In genomic region chr1:165705368-165705767, GRCm38 (mm10) we compare ENCODE assay signal across 14 mouse cellular contexts. TPM values are rescaled to one million over a fixed set of nuclear protein-coding genes. Genes with fewer than 3 reads are reported as not detected.
DNase-seq lines count a peak whose midpoint lies in the region; ATAC-seq lines count a peak whose summit lies in the region.
"Had no signal": no experiment of that assay in that cellular context is flagged by ENCODE, and none has a peak within 500 bp of the region (broad histone marks: within the 10 kb centered on the region; RNA-seq: fewer than 3 reads in every experiment).

No protein-coding gene starts in this region.

- H3K9me3 ChIP-seq in heart, embryonic 13.5 days, result no peaks in the 10 kb centered on the region
- H3K9me3 ChIP-seq in neural tube, embryonic 13.5 days, result no peaks in the 10 kb centered on the region
- H3K9me3 ChIP-seq in neural tube, embryonic 15.5 days (replicated peaks), result no peaks in the 10 kb centered on the region
- H3K9me3 ChIP-seq in intestine, embryonic 16.5 days (ENCODE audit: control insufficient read depth, low read length), result no peaks in the 10 kb centered on the region
- no peaks in the 10 kb centered on the region for H3K9me3 ChIP-seq in stomach, embryonic 15.5 days
- H3K9me3 ChIP-seq: hindbrain, embryonic 15.5 days; limb, embryonic 12.5 days; midbrain, embryonic 13.5 days had no signal

- WGBS in heart, embryonic 13.5 days, result 38% methylated on average over 6 of the region's 6 CpGs
- 77% methylated on average over 6 of the region's 6 CpGs for WGBS in neural tube, embryonic 13.5 days
- 78% methylated on average over 6 of the region's 6 CpGs for WGBS in neural tube, embryonic 15.5 days
- 66% methylated on average over 6 of the region's 6 CpGs for WGBS in intestine, embryonic 16.5 days
- 55% methylated on average over 6 of the region's 6 CpGs for WGBS in stomach, embryonic 15.5 days

- peaks cover 8% of the 10 kb centered on the region for H3K36me3 ChIP-seq in heart, embryonic 13.5 days
- no peaks in the 10 kb centered on the region for H3K36me3 ChIP-seq in neural tube, embryonic 13.5 days
- no peaks in the 10 kb centered on the region for H3K36me3 ChIP-seq in neural tube, embryonic 15.5 days
- H3K36me3 ChIP-seq in intestine, embryonic 16.5 days (ENCODE audit: control insufficient read depth, insufficient read depth, low read length), result no peaks in the 10 kb centered on the region
- H3K36me3 ChIP-seq in stomach, embryonic 15.5 days, result no peaks in the 10 kb centered on the region
- H3K36me3 ChIP-seq: hindbrain, embryonic 15.5 days; limb, embryonic 12.5 days; midbrain, embryonic 13.5 days had no signal

- no peaks in the 10 kb centered on the region for H3K27me3 ChIP-seq in heart, embryonic 13.5 days (replicated peaks)
- peaks cover 74% of the 10 kb centered on the region for H3K27me3 ChIP-seq in neural tube, embryonic 13.5 days
- peaks cover 52% of the 10 kb centered on the region for H3K27me3 ChIP-seq in neural tube, embryonic 15.5 days (replicated peaks)
- no peaks in the 10 kb centered on the region for H3K27me3 ChIP-seq in intestine, embryonic 16.5 days (replicated peaks; ENCODE audit: control insufficient read depth, insufficient read depth, low read length)
- no peaks in the 10 kb centered on the region for H3K27me3 ChIP-seq in stomach, embryonic 15.5 days (replicated peaks)

- H3K4me3 ChIP-seq in heart, embryonic 13.5 days, result peak overlapping the region; percentile 92
- no peak overlapping the region for H3K4me3 ChIP-seq in neural tube, embryonic 13.5 days
- H3K4me3 ChIP-seq in neural tube, embryonic 15.5 days (replicated peaks), result no peak overlapping the region
- no peak overlapping the region for H3K4me3 ChIP-seq in intestine, embryonic 16.5 days (ENCODE audit: low read length)
- peak overlapping the region; percentile 74; the same call in 1 of the 2 replicates for H3K4me3 ChIP-seq in stomach, embryonic 15.5 days (replicated peaks)
- H3K4me3 ChIP-seq: hindbrain, embryonic 15.5 days; limb, embryonic 12.5 days; midbrain, embryonic 13.5 days had no signal

- no peak for ATAC-seq in heart, embryonic 13.5 days (ENCODE audit: extremely low read depth, insufficient number of reproducible peaks, low FRiP score, low TSS enrichment)
- no peak for ATAC-seq in neural tube, embryonic 13.5 days (ENCODE audit: low read depth)
- ATAC-seq in neural tube, embryonic 15.5 days (ENCODE audit: low FRiP score), result no peak
- ATAC-seq in intestine, embryonic 16.5 days, result no peak
- ATAC-seq in stomach, embryonic 15.5 days (ENCODE audit: insufficient read depth, low FRiP score, low read depth), result no peak
- ATAC-seq: midbrain, embryonic 13.5 days had no signal

- intact Hi-C loops in heart, postnatal 14 days (cut with DNase I), result no loop called here

- peak overlapping the region; percentile 99 for H3K9ac ChIP-seq in heart, embryonic 13.5 days
- 0 out of 2 replicates have a peak overlapping the region, but pooled peaks have one; percentile 12 for H3K9ac ChIP-seq in neural tube, embryonic 13.5 days
- no peak overlapping the region for H3K9ac ChIP-seq in neural tube, embryonic 15.5 days (replicated peaks)
- peak overlapping the region; percentile 24; the same call in 1 of the 2 replicates for H3K9ac ChIP-seq in intestine, embryonic 16.5 days (ENCODE audit: low read depth, low read length)
- H3K9ac ChIP-seq in stomach, embryonic 15.5 days, result no peak overlapping the region
- H3K9ac ChIP-seq: hindbrain, embryonic 15.5 days; limb, embryonic 12.5 days; midbrain, embryonic 13.5 days had no signal

- H3K4me2 ChIP-seq in heart, embryonic 13.5 days, result peak overlapping the region; percentile 88
- 0 out of 2 replicates have a peak overlapping the region, but pooled peaks have one; percentile 4 for H3K4me2 ChIP-seq in neural tube, embryonic 13.5 days
- H3K4me2 ChIP-seq in neural tube, embryonic 15.5 days, result no peak overlapping the region
- H3K4me2 ChIP-seq in intestine, embryonic 16.5 days (ENCODE audit: low read depth, low read length), result peak overlapping the region; percentile 87; the same call in 1 of the 2 replicates
- peak overlapping the region; percentile 82 for H3K4me2 ChIP-seq in stomach, embryonic 15.5 days
- H3K4me2 ChIP-seq: limb, embryonic 12.5 days had no signal

- peak overlapping the region; percentile 97 for H3K27ac ChIP-seq in heart, embryonic 13.5 days (replicated peaks)
- no peak overlapping the region for H3K27ac ChIP-seq in neural tube, embryonic 13.5 days (replicated peaks)
- H3K27ac ChIP-seq in neural tube, embryonic 15.5 days (replicated peaks), result no peak overlapping the region
- H3K27ac ChIP-seq in intestine, embryonic 16.5 days (ENCODE audit: low read length), result no peak overlapping the region
- H3K27ac ChIP-seq in stomach, embryonic 15.5 days, result no peak overlapping the region
- H3K27ac ChIP-seq: hindbrain, embryonic 15.5 days; limb, embryonic 12.5 days; midbrain, embryonic 13.5 days had no signal

- DNase-seq in heart, postnatal 14 days, result no peak
- DNase-seq in layer of hippocampus, adult 11-12 months (ENCODE audit: low spot score), result no peak
- no peak for DNase-seq in cerebellum, adult 8-10 months
- DNase-seq: adrenal gland, postnatal 25 days; cerebellum, adult 11-12 months; right cerebral cortex, postnatal 4 days had no signal

- peaks cover 88% of the 10 kb centered on the region for H3K4me1 ChIP-seq in heart, embryonic 13.5 days
- peaks cover 38% of the 10 kb centered on the region for H3K4me1 ChIP-seq in neural tube, embryonic 13.5 days (replicated peaks)
- H3K4me1 ChIP-seq in neural tube, embryonic 15.5 days, result peaks cover 26% of the 10 kb centered on the region
- peaks cover 45% of the 10 kb centered on the region for H3K4me1 ChIP-seq in intestine, embryonic 16.5 days (ENCODE audit: control insufficient read depth, insufficient read depth, low read length)
- H3K4me1 ChIP-seq in stomach, embryonic 15.5 days, result peaks cover 55% of the 10 kb centered on the region

RNA-seq across cellular contexts. Expression of gene Rcsd1, which starts 4.2 kb away (rescaled TPM):
- 83.9 and 95.4 TPM in 2 replicates for polyA plus RNA-seq in heart, embryonic 13.5 days (2015; fragmentation: Nextera tagmentation; extraction: Ambion mirVana)
- total RNA-seq in heart, postnatal 14 days (2021), result 100 to 1,000 TPM; 103 to 109 TPM
- polyA plus RNA-seq in neural tube, embryonic 13.5 days (2015; fragmentation: Nextera tagmentation; extraction: Ambion mirVana), result 12.4 and 13.5 TPM in 2 replicates
- polyA plus RNA-seq in neural tube, embryonic 15.5 days (2015; fragmentation: Nextera tagmentation; extraction: Ambion mirVana), result 8.1 and 29.8 TPM in 2 replicates
- 28.7 and 32.4 TPM in 2 replicates for polyA plus RNA-seq in intestine, embryonic 16.5 days (2015; fragmentation: Nextera tagmentation; extraction: Ambion mirVana)
- polyA plus RNA-seq in stomach, embryonic 15.5 days (2015; fragmentation: Nextera tagmentation; extraction: Ambion mirVana), result 42.4 and 43.1 TPM in 2 replicates

RNA-seq across cellular contexts. Expression of gene Creg1, which starts 58.2 kb away (rescaled TPM):
- polyA plus RNA-seq in heart, embryonic 13.5 days (2015; fragmentation: Nextera tagmentation; extraction: Ambion mirVana), result 105 and 110 TPM in 2 replicates
- total RNA-seq in heart, postnatal 14 days (2021), result 10 to 100 TPM; 43.5 to 52.3 TPM
- polyA plus RNA-seq in neural tube, embryonic 13.5 days (2015; fragmentation: Nextera tagmentation; extraction: Ambion mirVana), result 32.9 and 37.0 TPM in 2 replicates
- polyA plus RNA-seq in neural tube, embryonic 15.5 days (2015; fragmentation: Nextera tagmentation; extraction: Ambion mirVana), result 45.7 and 47.1 TPM in 2 replicates
- polyA plus RNA-seq in intestine, embryonic 16.5 days (2015; fragmentation: Nextera tagmentation; extraction: Ambion mirVana), result 122 and 142 TPM in 2 replicates
- 107 and 111 TPM in 2 replicates for polyA plus RNA-seq in stomach, embryonic 15.5 days (2015; fragmentation: Nextera tagmentation; extraction: Ambion mirVana)

Comparison
In these comparisons a context has a peak if more than half of its experiments do, and no peak if none do; other contexts are left out.
1. H3K9ac ChIP-seq: peak in heart, embryonic 13.5 days (single experiment), neural tube, embryonic 13.5 days (single experiment) and intestine, embryonic 16.5 days (single experiment); none in neural tube, embryonic 15.5 days (single experiment) and stomach, embryonic 15.5 days (single experiment).
2. H3K4me3 ChIP-seq: peak in heart, embryonic 13.5 days (single experiment) and stomach, embryonic 15.5 days (single experiment); none in neural tube, embryonic 13.5 days (single experiment), neural tube, embryonic 15.5 days (single experiment) and intestine, embryonic 16.5 days (single experiment).